Mouse (Mus musculus) lung, postnatal 4 days (tissue): ENCODE results near the gene Gm29427.

Source experiments
- DNase-seq, 2 experiments: peaks; one replicate each; pipeline ENCODE4 v3.0.0; 2021

The Gm29427 gene

DNA sequence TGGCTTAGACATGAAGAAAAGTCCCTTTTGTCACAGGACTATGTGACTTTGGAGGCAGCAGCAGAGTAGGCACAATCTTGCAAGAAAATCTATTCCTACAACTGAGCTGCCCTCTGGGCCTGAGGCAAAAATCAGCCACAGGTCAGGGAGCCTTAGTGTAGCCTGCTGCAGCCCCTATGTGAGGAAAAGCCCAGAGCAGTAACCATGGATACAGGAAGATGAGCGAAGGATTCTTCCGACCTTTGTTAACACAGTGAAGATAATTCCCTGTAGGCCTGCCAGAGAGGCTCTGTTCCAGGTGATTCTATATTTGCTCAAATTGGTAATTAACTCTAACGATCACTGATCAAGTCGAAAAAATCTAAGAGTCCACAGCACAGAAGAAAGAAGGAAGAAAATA is 71.5 kb downstream of the Gm29427 start:
- DNase-seq: no peak

GRCm38 (mm10) chr1:130640967-130641366 is 74.6 kb downstream of the Gm29427 start:
- DNase-seq: no peak

GRCm38 (mm10) chr1:130633761-130634410 is 81.7 kb downstream of the Gm29427 start:
- peak; percentile 71 to 83 for DNase-seq

DNA sequence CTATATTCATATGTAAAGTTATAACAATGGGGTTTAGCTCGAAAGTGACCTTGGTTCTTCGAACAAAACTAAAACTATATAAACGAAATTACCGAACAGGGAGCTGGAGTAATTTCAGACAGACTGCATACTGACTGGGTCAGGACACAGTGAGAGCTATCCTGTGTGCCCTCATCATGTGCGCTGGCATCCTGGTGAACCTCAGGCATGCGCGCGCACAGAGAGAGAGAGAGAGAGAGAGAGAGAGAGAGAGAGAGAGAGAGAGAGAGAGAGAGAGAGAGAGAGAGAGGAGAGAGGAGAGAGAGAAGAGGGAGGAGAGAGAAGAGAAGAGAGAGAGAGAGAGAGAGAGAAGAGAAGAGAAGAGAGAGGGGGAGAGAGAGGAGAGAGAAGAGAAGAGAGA is 82.3 kb downstream of the Gm29427 start:
- no peak for DNase-seq

DNA sequence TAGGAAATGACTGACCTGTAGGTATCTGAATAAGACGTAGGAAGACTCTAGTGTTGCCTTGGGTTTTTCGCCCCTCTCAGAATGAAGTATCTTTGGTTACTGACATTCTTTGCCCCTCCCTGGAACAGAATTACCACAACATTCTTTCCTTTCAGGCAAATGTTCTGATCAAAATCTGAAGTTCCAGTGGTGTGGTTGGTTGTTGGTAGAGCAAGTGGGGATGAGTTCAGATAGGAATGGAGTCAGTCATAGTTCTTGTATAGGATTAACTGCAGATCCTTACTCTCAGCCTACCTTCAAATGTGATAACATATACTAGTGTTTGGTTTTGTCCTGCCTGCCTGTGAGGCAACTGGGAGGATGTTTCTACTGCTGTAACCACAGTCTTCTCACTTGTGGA is 86.1 kb downstream of the Gm29427 start, which contains the start of gene Zp3r:
Gene Zp3r, minus strand, starts transcription at position 101 of the 400 bp plus-strand sequence.
- no peak for DNase-seq
